Mouse (Mus musculus): ENCODE results near the gene Tnip2.

DNA sequence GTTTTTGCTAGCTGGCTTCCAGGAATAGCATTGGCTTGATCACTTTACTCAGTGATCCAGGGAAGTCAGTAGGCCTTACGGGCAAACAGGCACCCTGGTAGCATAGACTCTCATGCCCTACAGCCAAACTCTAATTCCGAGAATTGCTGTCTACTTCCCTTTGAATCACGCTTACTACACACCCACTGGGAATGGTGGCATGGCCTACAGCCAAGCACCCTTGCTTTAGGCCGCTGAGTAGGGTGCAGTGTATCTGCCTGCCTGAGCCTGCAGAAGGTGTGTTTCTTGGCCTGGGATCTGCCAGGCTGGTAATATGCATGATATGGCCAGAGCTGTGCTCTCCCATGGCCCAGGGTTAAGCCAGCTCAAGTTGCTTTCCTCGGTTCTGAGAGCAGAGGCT lies 14.9 kb upstream of the Tnip2 start:
- TF ChIP-seq ZNF384 (IDR thresholded peaks at IDR 0.05; ENCODE audit: low read depth, low read length) (no peak), HCFC1 (IDR thresholded peaks at IDR 0.05; ENCODE audit: borderline replicate concordance, insufficient read depth, low read length) (no peak), ZC3H11A (IDR thresholded peaks at IDR 0.05; ENCODE audit: borderline replicate concordance, low read depth, low read length) (no peak), CHD2 (IDR thresholded peaks at IDR 0.05; ENCODE audit: low read depth, low read length) (no peak), MAFK (IDR thresholded peaks at IDR 0.05; ENCODE audit: insufficient read depth, low read depth, low read length) (no peak)

Data from ES-E14 (cell line).